Mouse (Mus musculus) liver, embryonic 14.5 days (tissue): Measurements from ENCODE around the gene Reep3.

Experiments used
- CTCF ChIP-seq: IDR thresholded peaks from 2 replicates; pipeline ENCODE4 v1.5.1; 2016; ENCODE audit warnings: antibody characterized with exemption, low read depth, control low read depth
- EP300 ChIP-seq: IDR thresholded peaks from 2 replicates; pipeline ENCODE4 v1.6.1; 2016; ENCODE audit warnings: antibody characterized with exemption, low read depth

DNA sequence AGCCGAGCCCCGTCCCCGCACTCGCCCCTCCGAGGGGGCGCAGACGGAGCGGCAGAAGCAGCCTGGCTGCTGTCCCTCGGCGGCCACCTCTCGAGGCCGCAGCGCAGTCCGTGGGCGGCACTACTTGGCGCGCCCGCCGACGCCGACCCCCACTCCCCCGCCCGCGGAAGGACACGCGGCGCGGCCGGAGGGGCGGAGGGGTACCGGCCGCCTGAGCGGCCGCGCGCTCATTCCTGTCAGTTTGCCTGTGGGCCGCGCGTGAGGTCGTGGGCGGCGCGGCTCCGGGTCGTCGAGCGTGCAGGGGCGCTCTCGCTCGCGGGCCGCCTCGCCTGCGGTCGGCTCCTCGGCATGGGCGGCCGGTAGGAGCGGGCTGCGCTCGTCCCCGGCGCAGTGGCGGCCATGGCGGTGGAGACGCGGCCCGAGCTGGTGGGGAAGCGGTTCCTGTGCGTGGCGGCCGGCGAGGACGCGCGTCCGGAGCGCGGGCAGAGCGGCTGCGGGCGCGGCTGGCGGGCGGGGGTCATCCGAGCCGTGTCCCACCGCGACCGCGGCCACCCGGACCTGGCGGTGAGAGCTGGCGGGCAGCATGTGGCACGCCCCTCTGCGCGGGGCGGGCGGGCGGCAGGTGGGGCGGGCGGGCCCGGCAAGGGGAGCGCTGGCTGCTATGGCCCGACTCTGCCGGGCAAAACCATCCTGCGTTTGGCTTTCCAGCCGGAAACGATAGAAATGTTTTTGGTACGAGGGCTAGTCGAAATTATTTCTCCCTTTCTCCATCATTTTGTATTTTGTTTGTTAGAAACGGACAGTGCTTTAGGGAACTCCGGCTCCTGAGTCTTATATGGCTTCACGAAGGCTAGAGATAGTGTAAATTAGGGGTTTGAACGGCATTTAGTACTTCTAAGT is 30.4 kb upstream of the Reep3 start:
- no peak for TF ChIP-seq EP300
- TF ChIP-seq CTCF = no peak
